Mouse (Mus musculus) heart, postnatal 36 days (tissue): ENCODE data around the gene Cfap126. TPM values are rescaled to one million over a fixed set of nuclear protein-coding genes. Genes with fewer than 3 reads are reported as not detected.
"Not testable (repeated sequence)": the region's sequence is repeated elsewhere in the genome, so short reads cannot be mapped to it uniquely, and the experiment has no call there.

Source experiments
- DNase-seq, 2 experiments: peaks; one replicate each; pipeline ENCODE4 v3.0.0; 2021 to 2022
- intact Hi-C: fragments of 180-260 bp; cut with DNase I; formaldehyde crosslinking; loops from one replicate; pipeline ENCODE4 v1.15.1; 2025
- total RNA-seq, 2 experiments: library from RNA; stranded (reverse); gene quantifications; 2 replicates each; pipeline ENCODE4 v1.2.3; 2021

Cfap126 gene
- 1 to 10 TPM in 1 of 2 experiments, under 1 TPM in 1; 0.69 to 1.2 TPM for total RNA-seq

DNA sequence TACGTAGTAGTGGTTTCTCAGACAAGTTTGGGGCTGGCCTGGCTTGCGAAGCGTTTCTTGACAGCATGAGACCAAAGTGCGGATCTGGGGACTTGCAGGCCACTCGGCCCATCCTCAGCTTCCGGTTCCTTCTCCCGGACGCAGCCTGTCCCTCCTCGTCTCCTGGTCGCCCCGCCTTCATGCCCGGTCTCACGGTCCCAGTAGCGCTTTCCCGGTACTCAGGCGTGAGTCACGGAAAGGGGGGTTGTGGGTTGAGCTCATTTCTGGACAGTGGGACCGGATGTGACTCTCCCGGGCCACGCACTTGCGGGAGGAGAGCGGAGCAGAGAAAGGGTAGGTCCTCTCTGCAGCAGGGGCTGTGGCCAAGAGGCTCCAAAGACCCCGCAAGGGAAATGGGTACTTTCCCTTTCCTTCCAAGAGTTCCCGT is at the start of gene Cfap126:
Gene Cfap126 (plus strand): TSS at position 46 of the 427 bp plus-strand sequence.
- DNase-seq, result peak; percentile 82 to 87
- intact Hi-C loops, result loop anchor here (10.0 kb wide), 1 partner anchor 361 kb away; no protein-coding TSS in a partner anchor

DNA sequence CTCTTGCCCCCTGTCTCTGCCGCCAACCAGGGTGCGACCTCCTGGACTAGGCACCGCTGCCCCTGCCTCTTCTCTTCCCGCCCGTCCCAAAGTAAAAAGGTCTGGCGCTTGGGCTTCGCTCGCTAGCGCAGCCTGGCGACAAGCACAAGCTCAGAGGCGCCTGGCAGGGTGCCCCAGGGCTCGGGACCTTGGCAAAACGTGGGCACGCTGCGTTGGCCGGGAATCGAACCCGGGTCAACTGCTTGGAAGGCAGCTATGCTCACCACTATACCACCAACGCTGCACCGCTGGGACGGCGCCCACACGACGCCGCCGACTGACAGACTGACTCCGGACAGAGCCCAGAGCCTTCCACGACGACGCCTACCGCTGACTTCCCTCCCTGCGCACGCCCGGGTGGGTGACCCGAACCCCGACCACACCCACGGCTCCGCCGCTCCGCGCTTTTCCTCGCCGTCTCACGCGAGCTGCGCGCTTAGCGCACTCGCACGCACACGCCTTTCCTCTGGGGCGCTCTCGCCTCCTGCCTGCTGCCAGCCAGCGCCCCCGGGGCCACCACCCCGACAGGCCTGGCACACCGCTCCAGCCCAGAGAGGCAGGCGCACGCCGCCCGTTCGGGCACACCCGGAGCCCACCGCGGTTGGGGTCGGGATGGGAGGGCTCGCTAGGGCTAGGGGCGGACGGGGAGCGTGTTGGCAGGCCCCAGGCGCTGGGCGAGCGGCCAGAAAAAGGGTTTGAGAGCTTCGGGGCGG is 49.1 kb upstream of the Cfap126 start, which contains the start of gene Fcgr3:
Gene Fcgr3 (minus strand): TSS at position 445 of the 752 bp plus-strand sequence.
- intact Hi-C loops, result not testable (repeated sequence)
- DNase-seq, result peak; percentile 83 to 91

DNA sequence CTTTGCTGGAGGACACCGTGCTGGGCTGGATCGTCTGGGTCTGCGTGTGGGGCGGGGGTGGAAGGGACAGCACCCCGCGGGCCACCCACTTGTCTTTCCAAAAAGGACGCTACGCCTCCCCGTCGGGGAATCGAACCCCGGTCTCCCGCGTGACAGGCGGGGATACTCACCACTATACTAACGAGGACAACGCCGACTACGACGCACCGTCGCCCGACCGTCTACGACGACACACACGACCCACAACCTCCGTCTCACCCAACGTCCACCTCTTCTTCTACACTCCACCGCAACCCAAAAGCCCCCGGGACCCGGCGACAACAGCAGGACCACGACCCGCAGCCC is 48.5 kb upstream of the Cfap126 start:
- peak; percentile 55 to 56 for DNase-seq
- intact Hi-C loops, result not testable (repeated sequence)

DNA sequence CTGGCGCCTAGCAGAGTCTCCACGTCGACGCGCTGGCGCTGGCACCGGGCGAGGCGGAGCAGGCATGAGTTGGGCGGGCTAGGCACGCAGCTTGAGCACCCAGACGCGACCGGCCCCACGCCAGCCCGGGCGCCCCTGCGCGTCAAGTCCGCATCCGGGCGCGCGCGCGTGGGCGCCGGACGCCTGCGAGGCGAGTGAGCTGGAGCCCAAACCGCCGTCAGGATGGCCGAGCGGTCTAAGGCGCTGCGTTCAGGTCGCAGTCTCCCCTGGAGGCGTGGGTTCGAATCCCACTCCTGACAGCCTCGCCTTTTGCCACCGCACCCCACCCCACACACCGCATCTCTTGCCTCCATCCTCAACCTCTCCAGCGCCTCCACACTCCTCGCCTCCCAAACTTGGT is 48.0 kb upstream of the Cfap126 start:
- intact Hi-C loops, result not testable (repeated sequence)
- DNase-seq, result peak in 1 of 2 experiments; percentile 38

DNA sequence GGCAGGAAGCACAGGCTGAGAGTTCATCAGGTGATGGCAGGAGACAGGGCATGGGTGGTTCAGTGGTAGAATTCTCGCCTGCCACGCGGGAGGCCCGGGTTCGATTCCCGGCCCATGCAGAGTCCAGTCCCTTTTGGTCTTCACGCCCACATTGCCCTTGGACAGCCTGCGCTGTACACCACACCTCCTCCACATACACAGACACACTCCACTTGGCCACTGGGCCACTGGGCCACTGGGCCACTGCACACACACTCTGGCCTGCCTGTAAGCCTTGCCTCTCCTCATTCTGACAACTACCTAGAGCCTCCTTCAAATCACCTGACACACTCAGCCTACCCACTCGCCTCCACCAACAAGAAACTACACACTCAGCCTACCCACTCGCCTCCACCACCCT is 47.1 kb upstream of the Cfap126 start:
- DNase-seq, intact Hi-C loops: not testable (repeated sequence)

DNA sequence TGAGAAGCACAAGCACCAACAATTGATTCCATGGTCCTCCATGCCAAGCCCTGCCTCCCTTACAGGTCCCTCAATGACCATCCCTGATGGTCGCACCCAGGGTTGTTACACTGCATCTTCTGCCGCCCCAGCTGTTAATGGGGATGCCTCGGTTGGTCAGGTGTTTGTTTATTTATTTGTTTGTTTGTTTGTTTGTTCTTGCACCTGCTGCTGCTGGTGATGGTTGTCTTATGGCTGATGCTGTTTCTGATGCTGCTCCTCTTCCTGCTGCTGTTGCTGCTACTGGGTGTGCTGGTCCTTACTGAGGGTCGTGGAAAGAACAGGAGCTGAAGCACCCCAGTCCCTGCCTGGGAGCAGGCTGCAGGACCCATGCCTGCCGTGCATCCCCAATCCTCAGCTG is 45.8 kb upstream of the Cfap126 start:
- intact Hi-C loops, DNase-seq: not testable (repeated sequence)

GRCm38 (mm10) chr1:171069508-171069907 is 44.2 kb upstream of the Cfap126 start:
- intact Hi-C loops, DNase-seq: not testable (repeated sequence)

DNA sequence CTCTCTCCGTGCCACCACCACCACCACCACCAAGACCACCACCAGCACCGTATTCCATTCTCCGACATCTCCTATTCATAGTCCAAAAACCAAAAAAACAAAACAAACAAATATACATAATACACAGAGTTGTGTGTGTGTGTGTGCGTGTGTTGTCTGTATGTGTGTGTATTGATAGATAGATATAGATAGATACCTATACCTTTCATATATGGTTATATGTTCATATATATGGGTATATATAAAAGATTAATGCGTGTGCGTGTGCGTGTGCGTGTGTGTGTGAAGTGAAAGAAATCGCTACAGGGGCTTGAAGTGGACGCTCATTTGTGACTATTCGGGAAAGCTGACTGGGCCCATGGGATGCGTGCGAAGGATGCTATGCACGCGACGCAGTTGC is 42.8 kb upstream of the Cfap126 start:
- intact Hi-C loops, DNase-seq: not testable (repeated sequence)

DNA sequence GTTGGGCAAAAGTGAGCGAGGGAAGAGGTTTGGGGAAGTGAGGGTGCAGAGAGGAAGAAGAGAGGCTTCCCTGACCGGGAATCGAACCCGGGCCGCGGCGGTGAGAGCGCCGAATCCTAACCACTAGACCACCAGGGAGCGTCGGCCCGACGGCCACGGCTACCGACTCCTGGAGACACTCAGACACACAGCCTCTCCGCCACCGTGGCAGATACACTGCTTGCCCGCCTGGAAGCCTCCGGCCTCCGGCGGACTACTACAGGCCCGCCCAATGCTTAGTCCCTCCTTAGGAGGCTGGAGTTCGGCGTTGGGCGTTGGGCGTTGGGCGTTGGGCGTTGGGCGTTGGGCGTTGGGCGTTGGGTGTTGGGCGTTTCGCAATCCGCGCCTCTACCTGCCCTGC is 42.0 kb upstream of the Cfap126 start:
- intact Hi-C loops, DNase-seq: not testable (repeated sequence)

DNA sequence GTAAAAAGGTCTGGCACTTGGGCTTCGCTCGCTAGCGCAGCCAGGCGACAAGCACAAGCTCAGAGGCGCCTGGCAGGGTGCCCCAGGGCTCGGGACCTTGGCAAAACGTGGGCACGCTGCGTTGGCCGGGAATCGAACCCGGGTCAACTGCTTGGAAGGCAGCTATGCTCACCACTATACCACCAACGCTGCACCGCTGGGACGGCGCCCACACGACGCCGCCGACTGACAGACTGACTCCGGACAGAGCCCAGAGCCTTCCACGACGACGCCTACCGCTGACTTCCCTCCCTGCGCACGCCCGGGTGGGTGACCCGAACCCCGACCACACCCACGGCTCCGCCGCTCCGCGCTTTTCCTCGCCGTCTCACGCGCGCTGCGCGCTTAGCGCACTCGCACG is 41.5 kb upstream of the Cfap126 start:
- DNase-seq, intact Hi-C loops: not testable (repeated sequence)

DNA sequence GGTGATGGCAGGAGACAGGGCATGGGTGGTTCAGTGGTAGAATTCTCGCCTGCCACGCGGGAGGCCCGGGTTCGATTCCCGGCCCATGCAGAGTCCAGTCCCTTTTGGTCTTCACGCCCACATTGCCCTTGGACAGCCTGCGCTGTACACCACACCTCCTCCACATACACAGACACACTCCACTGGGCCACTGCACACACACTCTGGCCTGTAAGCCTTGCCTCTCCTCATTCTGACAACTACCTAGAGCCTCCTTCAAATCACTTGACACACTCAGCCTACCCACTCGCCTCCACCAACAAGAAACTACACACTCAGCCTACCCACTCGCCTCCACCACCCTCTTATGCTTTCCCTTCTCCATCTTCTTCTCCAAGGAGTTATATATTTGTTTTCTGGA is 39.4 kb upstream of the Cfap126 start:
- peak in 1 of 2 experiments; percentile 19 for DNase-seq
- intact Hi-C loops, result not testable (repeated sequence)

DNA sequence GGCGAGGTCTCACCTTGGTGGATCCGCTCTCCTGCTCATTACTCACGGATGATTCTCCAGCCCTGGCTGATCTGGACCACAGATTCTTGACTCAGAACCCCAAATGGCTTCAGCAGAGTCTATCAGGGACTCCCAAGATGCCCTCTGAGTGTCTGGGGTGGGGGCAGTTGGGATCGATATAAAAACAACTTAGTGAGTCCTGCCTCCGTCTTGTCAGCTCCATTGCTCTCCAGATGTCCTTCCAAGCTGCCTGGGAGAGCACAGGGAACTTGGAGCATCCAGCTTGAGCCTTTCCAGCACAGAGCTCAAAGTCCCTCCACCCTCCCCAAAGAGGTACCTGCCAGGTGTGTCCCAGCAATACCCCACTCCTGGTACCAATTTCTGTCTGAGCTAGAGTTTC is 37.5 kb upstream of the Cfap126 start:
- DNase-seq, intact Hi-C loops: not testable (repeated sequence)

DNA sequence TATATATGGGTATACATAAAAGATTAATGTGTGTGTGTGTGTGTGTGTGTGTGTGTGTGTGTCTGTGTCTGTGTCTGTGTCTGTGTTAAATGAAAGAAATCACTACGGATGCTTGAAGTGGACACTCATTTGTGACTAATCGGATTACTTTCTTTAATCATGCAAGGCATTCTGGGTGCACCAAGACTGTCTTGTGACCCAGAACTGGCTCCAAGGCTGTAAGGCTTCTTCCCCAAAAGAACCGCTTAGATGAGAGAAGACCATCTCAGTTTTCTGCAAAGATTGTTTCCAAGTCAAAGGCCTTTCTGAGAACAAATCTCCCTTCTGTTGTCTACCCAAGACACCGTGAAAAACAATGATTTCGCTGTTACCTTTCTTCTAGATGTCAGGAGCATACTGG is 36.5 kb upstream of the Cfap126 start:
- intact Hi-C loops, DNase-seq: not testable (repeated sequence)

GRCm38 (mm10) chr1:171077955-171078354 is 35.8 kb upstream of the Cfap126 start:
- intact Hi-C loops, result not testable (repeated sequence)

DNA sequence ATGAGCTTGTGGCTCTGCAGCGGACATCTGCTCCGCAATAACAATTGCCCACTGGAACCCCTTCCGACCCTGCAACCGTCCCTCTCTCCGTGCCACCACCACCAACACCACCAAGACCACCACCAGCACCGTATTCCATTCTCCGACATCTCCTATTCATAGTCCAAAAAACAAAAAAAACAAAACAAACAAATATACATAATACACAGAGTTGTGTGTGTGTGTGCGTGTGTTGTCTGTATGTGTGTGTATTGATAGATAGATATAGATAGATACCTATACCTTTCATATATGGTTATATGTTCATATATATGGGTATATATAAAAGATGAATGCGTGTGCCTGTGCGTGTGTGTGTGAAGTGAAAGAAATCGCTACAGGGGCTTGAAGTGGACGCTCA is 35.3 kb upstream of the Cfap126 start:
- DNase-seq, intact Hi-C loops: not testable (repeated sequence)

More at GRCm38 (mm10) chr1:171077955-171078354, 35.8 kb upstream of the Cfap126 start:
- DNase-seq, result peak; percentile 31 to 62

- DNase-seq, intact Hi-C loops: not testable (repeated sequence)
These were observed 34.4 kb upstream of the Cfap126 start for GRCm38 (mm10) chr1:171079345-171079744.

DNA sequence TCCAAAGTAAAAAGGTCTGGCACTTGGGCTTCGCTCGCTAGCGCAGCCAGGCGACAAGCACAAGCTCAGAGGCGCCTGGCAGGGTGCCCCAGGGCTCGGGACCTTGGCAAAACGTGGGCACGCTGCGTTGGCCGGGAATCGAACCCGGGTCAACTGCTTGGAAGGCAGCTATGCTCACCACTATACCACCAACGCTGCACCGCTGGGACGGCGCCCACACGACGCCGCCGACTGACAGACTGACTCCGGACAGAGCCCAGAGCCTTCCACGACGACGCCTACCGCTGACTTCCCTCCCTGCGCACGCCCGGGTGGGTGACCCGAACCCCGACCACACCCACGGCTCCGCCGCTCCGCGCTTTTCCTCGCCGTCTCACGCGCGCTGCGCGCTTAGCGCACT is 33.9 kb upstream of the Cfap126 start:
- intact Hi-C loops, DNase-seq: not testable (repeated sequence)

DNA sequence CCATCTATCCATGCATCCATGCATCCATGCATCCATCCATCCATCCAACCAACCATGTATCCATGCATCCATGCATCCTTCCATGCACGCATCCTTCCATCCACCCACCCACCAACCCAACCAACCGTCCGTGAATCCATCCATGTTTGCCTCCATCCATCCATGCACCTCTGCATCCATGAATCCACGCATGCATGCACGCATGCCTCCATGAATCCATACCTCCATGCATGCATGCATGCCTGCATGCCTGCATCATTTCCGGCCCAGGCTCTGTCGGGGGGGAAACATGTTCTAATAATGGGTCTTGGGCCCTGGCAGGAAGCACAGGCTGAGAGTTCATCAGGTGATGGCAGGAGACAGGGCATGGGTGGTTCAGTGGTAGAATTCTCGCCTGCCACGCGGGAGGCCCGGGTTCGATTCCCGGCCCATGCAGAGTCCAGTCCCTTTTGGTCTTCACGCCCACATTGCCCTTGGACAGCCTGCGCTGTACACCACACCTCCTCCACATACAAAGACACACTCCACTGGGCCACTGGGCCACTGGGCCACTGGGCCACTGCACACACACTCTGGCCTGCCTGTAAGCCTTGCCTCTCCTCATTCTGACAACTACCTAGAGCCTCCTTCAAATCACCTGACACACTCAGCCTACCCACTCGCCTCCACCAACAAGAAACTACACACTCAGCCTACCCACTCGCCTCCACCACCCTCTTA is 32.0 kb upstream of the Cfap126 start:
- DNase-seq, intact Hi-C loops: not testable (repeated sequence)

DNA sequence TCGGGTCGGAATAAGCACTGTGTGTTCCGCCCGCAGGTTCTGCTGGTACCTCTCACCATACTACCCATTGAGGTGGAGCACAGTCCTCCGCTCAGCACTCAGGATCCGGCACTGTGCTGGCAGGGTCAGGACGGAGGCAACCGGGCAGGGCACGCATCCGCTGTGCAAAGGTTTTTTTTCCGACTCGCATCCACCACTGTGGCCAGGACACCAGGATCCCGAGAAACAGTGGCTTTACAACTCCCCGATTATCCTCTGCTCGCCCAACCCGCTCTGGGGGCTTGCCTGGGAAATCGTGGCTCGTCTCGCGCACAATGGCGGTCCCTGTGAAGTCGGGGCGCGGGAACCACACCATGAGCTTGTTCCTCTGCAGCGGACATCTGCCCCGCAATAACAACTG is 28.0 kb upstream of the Cfap126 start:
- intact Hi-C loops, result no loop called here
- no peak for DNase-seq

DNA sequence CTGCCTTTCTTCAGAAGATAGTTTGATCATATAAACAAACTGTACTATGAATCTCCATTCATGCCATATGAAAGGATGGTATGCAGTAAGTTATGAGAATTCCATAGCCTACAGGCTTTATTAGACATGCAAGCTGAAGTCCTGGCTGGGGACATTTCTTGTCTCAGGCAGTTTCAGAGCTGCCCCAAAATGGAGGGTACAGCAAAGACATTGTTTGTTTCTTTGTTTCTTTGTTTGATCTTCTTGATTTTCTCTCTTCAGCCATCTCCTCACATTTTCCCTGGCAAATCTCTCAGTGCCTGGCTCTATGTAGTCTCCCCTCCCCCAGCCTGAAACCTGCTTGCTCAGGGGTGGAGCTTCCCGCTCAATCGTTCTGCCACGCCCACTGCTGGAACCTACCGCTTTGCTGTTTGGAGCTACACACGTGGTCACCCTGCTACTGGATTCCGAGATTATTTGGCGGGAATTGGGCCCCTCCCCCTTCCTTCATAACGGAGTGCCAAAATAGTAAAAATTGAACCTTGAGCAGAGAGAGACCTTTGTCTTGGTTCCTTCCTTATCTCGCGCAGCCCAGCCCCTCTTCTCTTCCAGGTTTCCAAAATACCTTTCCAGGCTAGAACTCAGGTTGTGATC is 25.4 kb upstream of the Cfap126 start:
- intact Hi-C loops, DNase-seq: not testable (repeated sequence)

DNA sequence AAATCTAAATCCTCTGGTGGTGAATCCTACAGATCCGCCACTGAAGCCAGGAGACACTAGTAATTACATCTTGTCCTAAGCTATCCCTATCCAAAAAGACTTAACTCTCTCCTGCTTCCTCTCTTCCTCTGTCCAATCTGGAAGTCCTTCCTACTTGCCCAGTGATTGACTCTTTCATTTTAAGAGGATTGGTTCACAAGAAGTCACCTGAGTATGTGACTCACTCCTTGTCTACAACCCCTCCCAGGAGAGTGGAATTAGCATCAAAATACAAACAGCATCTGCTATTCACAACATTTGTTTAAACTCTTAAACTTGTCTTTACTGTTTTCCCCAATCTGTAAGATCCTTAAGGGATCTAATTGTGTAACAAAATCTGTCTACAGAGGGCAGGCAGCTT is 23.8 kb upstream of the Cfap126 start:
- intact Hi-C loops, result no loop called here

More for the DNA sequence above, 23.8 kb upstream of the Cfap126 start:
- no peak for DNase-seq
